Mouse (Mus musculus) stomach, postnatal 0 days (tissue): Measurements from ENCODE around the gene Astn2.

Experiments used
- CTCF ChIP-seq: IDR thresholded peaks from 2 replicates; pipeline ENCODE4 v1.5.1; 2016; ENCODE audit warnings: antibody characterized with exemption, low read depth, mild to moderate bottlenecking, moderate library complexity
- EP300 ChIP-seq: optimal IDR thresholded peaks from 2 replicates; pipeline ENCODE3; 2016; ENCODE audit warnings: antibody characterized with exemption

DNA sequence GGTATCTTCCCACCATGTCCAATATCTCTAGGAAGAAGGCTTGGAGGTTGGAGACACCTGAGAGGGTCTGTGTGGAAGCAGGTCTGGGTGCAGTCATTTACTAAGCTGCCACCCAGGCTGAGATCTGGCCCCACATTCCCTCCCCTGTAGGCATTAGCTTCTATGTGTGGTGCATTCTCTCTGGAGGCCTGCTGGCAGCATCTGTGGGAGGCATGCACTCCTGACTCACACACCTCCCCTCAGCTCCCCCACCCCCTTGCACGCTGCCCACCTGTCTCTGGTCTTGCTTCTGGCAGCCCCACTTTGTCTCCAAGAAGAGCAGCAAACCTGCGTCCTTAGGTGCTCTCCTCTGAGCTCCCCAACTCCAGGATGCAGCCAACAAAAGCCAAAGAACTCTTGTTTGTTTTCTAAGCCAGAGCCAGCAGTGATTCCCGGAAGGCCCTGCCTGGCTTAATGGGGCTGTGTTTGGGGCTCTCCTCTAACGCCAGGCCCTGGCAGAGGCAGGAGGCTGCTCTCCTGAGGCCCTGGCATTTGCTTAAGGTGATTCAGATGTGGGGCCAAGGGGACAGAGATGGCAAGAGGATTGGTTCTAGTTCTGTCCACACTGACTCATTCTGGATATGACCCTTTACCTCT lies 928.4 kb downstream of the Astn2 start:
- TF ChIP-seq CTCF (no peak), EP300 (no peak)
